In the genomic region with DNA sequence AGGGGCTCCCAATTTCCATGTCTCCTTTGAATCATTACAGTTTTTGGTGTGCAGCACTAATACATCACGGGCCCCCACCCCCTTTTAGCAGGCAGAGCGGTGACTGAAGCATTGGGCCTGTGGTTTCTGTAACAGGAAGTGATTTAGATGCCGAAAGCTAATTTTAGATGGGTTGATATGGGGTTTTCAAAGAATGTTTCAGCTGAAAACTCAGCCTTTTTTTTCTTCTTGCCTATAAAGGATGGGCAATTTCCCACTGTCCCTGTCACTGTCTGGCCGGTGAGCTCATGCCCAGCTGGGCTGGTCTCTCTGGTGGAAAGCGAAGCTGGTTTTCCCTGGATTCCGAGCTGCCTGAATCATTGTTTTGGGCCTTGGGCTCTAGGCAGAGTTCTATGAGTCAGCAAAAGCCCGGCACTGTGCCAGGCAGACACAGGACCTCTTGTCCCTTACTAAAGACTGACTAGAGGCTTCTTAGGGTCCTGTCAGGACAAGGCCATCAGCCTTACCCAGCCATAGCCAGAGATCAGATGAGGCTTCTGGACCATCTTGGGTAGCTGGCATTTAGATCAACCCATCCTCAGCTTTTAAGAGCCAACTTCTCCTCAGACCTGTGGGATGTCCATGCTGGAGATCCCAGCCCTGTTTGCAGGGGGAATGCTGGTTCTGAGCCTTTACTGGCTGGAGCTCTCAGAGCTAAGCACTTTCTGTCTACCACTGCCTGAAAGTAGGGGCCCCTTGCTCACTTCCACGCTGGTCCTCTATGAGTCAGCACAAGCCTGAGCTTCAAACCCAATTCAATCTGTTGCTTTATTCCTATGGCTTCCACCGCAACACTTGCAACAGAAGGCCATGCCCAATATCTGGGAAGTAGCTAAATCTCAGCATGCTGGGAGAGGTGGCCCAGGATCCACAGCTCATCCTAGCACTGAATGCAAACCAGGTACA, we compare ENCODE assay signal across 1 mouse cellular context.
TF ChIP-seq lines count a peak whose summit lies in the region.

No protein-coding gene starts in this region.

TF ChIP-seq in CH12.LX, 34 proteins besides CTCF, POLR2A, EP300 and RAD21 (continued from another document):
- TF ChIP-seq RCOR1 (conservative IDR thresholded peaks at IDR 0.05; ENCODE audit: low read depth, low read length) = peak; percentile 63
- 0 out of 2 replicates have a peak, but pooled peaks have one; percentile 43 for TF ChIP-seq TBP (conservative IDR thresholded peaks at IDR 0.05; ENCODE audit: low read depth, low read length)
- no peak for TF ChIP-seq USF1 (IDR thresholded peaks at IDR 0.05; ENCODE audit: low read depth, low read length)
- TF ChIP-seq SIN3A (IDR thresholded peaks at IDR 0.05; ENCODE audit: low read length) = peak; percentile 59
- no peak for TF ChIP-seq PAX5 (IDR thresholded peaks at IDR 0.05; ENCODE audit: low read length)
- no peak for TF ChIP-seq ZC3H11A (IDR thresholded peaks at IDR 0.05; ENCODE audit: low read depth, low read length)
- peak; percentile 53 for TF ChIP-seq MAX (IDR thresholded peaks at IDR 0.05; ENCODE audit: low read length)
- 0 out of 2 replicates have a peak, but pooled peaks have one; percentile 28 for TF ChIP-seq ZMIZ1 (IDR thresholded peaks at IDR 0.05; ENCODE audit: low read depth, low read length)
- peak; percentile 96 for TF ChIP-seq ZNF384 (IDR thresholded peaks at IDR 0.05; ENCODE audit: low read depth, low read length)
- TF ChIP-seq ZKSCAN1 (IDR thresholded peaks at IDR 0.05; ENCODE audit: borderline replicate concordance, low read depth, low read length) = no peak
- TF ChIP-seq MYC (IDR thresholded peaks at IDR 0.05; ENCODE audit: low read depth, low read length) = peak; percentile 76
- peak; percentile 75 for TF ChIP-seq TCF12 (IDR thresholded peaks at IDR 0.05; ENCODE audit: low read depth, low read length)
- TF ChIP-seq ELF1 (IDR thresholded peaks at IDR 0.05; ENCODE audit: low read depth, low read length) = peak; percentile 43; the same call in 1 of the 2 replicates
- peak; percentile 95 for TF ChIP-seq BHLHE40 (IDR thresholded peaks at IDR 0.05; ENCODE audit: low read depth, low read length)
- peak; percentile 32 for TF ChIP-seq SMC3 (IDR thresholded peaks at IDR 0.05; ENCODE audit: low read depth, low read length)
- TF ChIP-seq E2F4 (IDR thresholded peaks at IDR 0.05; ENCODE audit: insufficient replicate concordance, low read depth, low read length) = no peak
- TF ChIP-seq KAT2A (IDR thresholded peaks at IDR 0.05; ENCODE audit: insufficient replicate concordance, low read length) = no peak
- peak; percentile 93 for TF ChIP-seq IRF4 (IDR thresholded peaks at IDR 0.05; ENCODE audit: low read depth, low read length)
- peak; percentile 91 for TF ChIP-seq CHD1 (IDR thresholded peaks at IDR 0.05; ENCODE audit: low read depth, low read length)
- no peak for TF ChIP-seq UBTF (IDR thresholded peaks at IDR 0.05; ENCODE audit: low read depth, low read length)
- peak; percentile 69 for TF ChIP-seq JUN (IDR thresholded peaks at IDR 0.05; ENCODE audit: insufficient read depth, low read depth, low read length)
- TF ChIP-seq POLR2AphosphoS2 (IDR thresholded peaks at IDR 0.05; ENCODE audit: low read depth, low read length) = no peak
- TF ChIP-seq CHD2 (IDR thresholded peaks at IDR 0.05; ENCODE audit: low read length) = peak; percentile 83
- no peak; the same call in 1 of the 2 replicates for TF ChIP-seq USF2 (conservative IDR thresholded peaks at IDR 0.05; ENCODE audit: low read depth, low read length)
- TF ChIP-seq HCFC1 (IDR thresholded peaks at IDR 0.05; ENCODE audit: low read depth, low read length) = no peak; the same call in 1 of the 2 replicates
- TF ChIP-seq MEF2A (IDR thresholded peaks at IDR 0.05; ENCODE audit: borderline replicate concordance, low read depth, low read length) = peak; percentile 99
- TF ChIP-seq NRF1 (IDR thresholded peaks at IDR 0.05; ENCODE audit: low read depth, low read length) = 0 out of 2 replicates have a peak, but pooled peaks have one; percentile 31
- TF ChIP-seq GABPA (IDR thresholded peaks at IDR 0.05; ENCODE audit: insufficient replicate concordance, low read depth, low read length) = no peak
- TF ChIP-seq MXI1 (IDR thresholded peaks at IDR 0.05; ENCODE audit: low read depth, low read length) = peak; percentile 75
